Comparison of ENCODE assay signal across 8 mouse cellular contexts in genomic region chr5:108367871-108368332, GRCm38 (mm10). TPM values are rescaled to one million over a fixed set of nuclear protein-coding genes. Genes with fewer than 3 reads are reported as not detected.
A peak's percentile ranks its signal among the peaks of the same experiment; 100 is the strongest.
DNase-seq lines count a peak whose midpoint lies in the region; ATAC-seq and TF ChIP-seq lines count a peak whose summit lies in the region.

TSS of gene Gm42517 (minus strand) at chr5:108367922.

- peak; percentile 44; the same call in 1 of the 2 replicates for ATAC-seq in heart, embryonic 11.5 days (replicated peaks; ENCODE audit: insufficient number of reproducible peaks, low FRiP score, low TSS enrichment)
- ATAC-seq in neural tube, embryonic 11.5 days (ENCODE audit: insufficient read depth, low FRiP score, low TSS enrichment) = 0 out of 2 replicates have a peak, but pooled peaks have one; percentile 21

- no peak for TF ChIP-seq POLR2A in spleen, adult 2 months (IDR thresholded peaks at IDR 0.05; ENCODE audit: low read depth, low read length)

- H3K9ac ChIP-seq in heart, embryonic 11.5 days (ENCODE audit: low read depth, low read length) = peak within 1 kb of the TSS; percentile 34; the same call in 1 of the 2 replicates
- H3K9ac ChIP-seq in neural tube, embryonic 11.5 days (ENCODE audit: low read length) = peak within 1 kb of the TSS; percentile 39

- no peak for DNase-seq in frontal cortex, adult 2 months (ENCODE audit: extremely low spot score in 1 of 2, low spot score in 1 of 2)
- no peak for DNase-seq in frontal cortex, postnatal 25 days (ENCODE audit: low spot score in 2 of 2)
- no peak for DNase-seq in spleen, adult 2 months (ENCODE audit: low read depth in 1 of 2, low spot score in 2 of 2)
- DNase-seq in spleen, postnatal 14 days (ENCODE audit: low spot score in 2 of 2) = no peak
- DNase-seq in left cerebral cortex, postnatal 25 days (ENCODE audit: low spot score in 2 of 2) = peak in 1 of 2 experiments; percentile 43
- peak; percentile 21 for DNase-seq in neural tube, embryonic 11.5 days (ENCODE audit: low spot score)
- no peak for DNase-seq in natural killer cell, adult 2 months (ENCODE audit: low spot score in 2 of 2)

- peak within 1 kb of the TSS; percentile 28; the same call in 1 of the 2 replicates for H3K4me3 ChIP-seq in spleen, adult 2 months (ENCODE audit: extremely low read depth, insufficient read depth, insufficient read length)
- H3K4me3 ChIP-seq in heart, embryonic 11.5 days (ENCODE audit: low read depth, low read length) = peak within 1 kb of the TSS; percentile 62
- H3K4me3 ChIP-seq in neural tube, embryonic 11.5 days (ENCODE audit: low read depth, low read length) = peak within 1 kb of the TSS; percentile 52

- WGBS in spleen, adult 2 months = 3% methylated on average over 19 of the region's 36 CpGs
- 0% methylated on average over 13 of the region's 36 CpGs for WGBS in heart, embryonic 11.5 days (ENCODE audit: insufficient replicate concordance)
- WGBS in neural tube, embryonic 11.5 days = 1% methylated on average over 12 of the region's 36 CpGs

- TF ChIP-seq CTCF in spleen, adult 2 months (IDR thresholded peaks at IDR 0.05; ENCODE audit: extremely low read depth, insufficient read depth, insufficient read length, insufficient replicate concordance) = no peak

- intact Hi-C loops in left cerebral cortex, postnatal 25 days (cut with DNase I) = loop anchor here (2.0 to 5.0 kb wide), 3 partner anchors 65 to 303 kb away; partner anchors contain the start of genes Mtf2 and Pcgf3

- peak within 1 kb of the TSS; percentile 96 for H3K4me2 ChIP-seq in heart, embryonic 11.5 days
- H3K4me2 ChIP-seq in neural tube, embryonic 11.5 days (ENCODE audit: low read depth) = peak within 1 kb of the TSS; percentile 89

- peaks cover 5% of the 10 kb centered on the region; the same call in 1 of the 2 replicates for H3K4me1 ChIP-seq in spleen, adult 2 months (ENCODE audit: control insufficient read depth, insufficient read depth, insufficient read length)
- H3K4me1 ChIP-seq in heart, embryonic 11.5 days (ENCODE audit: control insufficient read depth, insufficient read depth, low read length) = peaks cover 16% of the 10 kb centered on the region; the same call in 1 of the 2 replicates
- H3K4me1 ChIP-seq in neural tube, embryonic 11.5 days (ENCODE audit: control insufficient read depth, insufficient read depth, low read length) = peaks cover 17% of the 10 kb centered on the region

- H3K36me3 ChIP-seq in spleen, adult 2 months (ENCODE audit: control insufficient read depth, insufficient read depth, low read length) = no peaks in the 10 kb centered on the region
- no peaks in the 10 kb centered on the region for H3K36me3 ChIP-seq in heart, embryonic 11.5 days (ENCODE audit: control insufficient read depth, insufficient read depth, low read length)
- no peaks in the 10 kb centered on the region for H3K36me3 ChIP-seq in neural tube, embryonic 11.5 days (ENCODE audit: control insufficient read depth, insufficient read depth, low read length)

- H3K9me3 ChIP-seq in heart, embryonic 11.5 days (replicated peaks; ENCODE audit: control insufficient read depth, low read length) = no peaks in the 10 kb centered on the region
- no peaks in the 10 kb centered on the region for H3K9me3 ChIP-seq in neural tube, embryonic 11.5 days (ENCODE audit: control insufficient read depth, low read length)

- H3K27ac ChIP-seq in spleen, adult 2 months (ENCODE audit: insufficient read depth, low read length) = no peak within 1 kb of the TSS
- H3K27ac ChIP-seq in heart, embryonic 11.5 days (ENCODE audit: low read depth, low read length) = no peak within 1 kb of the TSS
- H3K27ac ChIP-seq in neural tube, embryonic 11.5 days (ENCODE audit: low read depth, low read length) = no peak within 1 kb of the TSS

- H3K27me3 ChIP-seq in spleen, adult 2 months (ENCODE audit: control insufficient read depth, insufficient read depth, low read length) = peaks cover 29% of the 10 kb centered on the region
- H3K27me3 ChIP-seq in heart, embryonic 11.5 days (ENCODE audit: control insufficient read depth, insufficient read depth, low read length) = peaks cover 85% of the 10 kb centered on the region
- peaks cover 83% of the 10 kb centered on the region for H3K27me3 ChIP-seq in neural tube, embryonic 11.5 days (ENCODE audit: control insufficient read depth, insufficient read depth, low read length)

RNA-seq across cellular contexts. Expression of gene Gm42517, which starts in this region (rescaled TPM):
- polyA plus RNA-seq in frontal cortex, adult 2 months (2012; rRNA removed) = 44.5 and 52.1 TPM in 2 replicates
- polyA plus RNA-seq in spleen, adult 2 months (2012; rRNA removed) = 1.3 and 1.4 TPM in 2 replicates
- polyA plus RNA-seq in heart, embryonic 11.5 days (2014; fragmentation: Nextera tagmentation; extraction: Ambion mirVana) = 0.16 TPM in 1 of 2 replicates, not detected in the other
- 10 to 100 TPM; 69.2 to 70.0 TPM for total RNA-seq in left cerebral cortex, postnatal 25 days (2021)
- 0.26 and 0.28 TPM in 2 replicates for polyA plus RNA-seq in neural tube, embryonic 11.5 days (2014; fragmentation: Nextera tagmentation; extraction: Ambion mirVana)

Comparison
In these comparisons a context has a peak if more than half of its experiments do, and no peak if none do; other contexts are left out.
1. RNA of gene Gm42517 (polyA plus RNA-seq): 44.5 to 52.1 TPM in frontal cortex, adult 2 months; 1.3 to 1.4 TPM in spleen, adult 2 months, 0.26 to 0.28 TPM in neural tube, embryonic 11.5 days and 0.16 TPM in heart, embryonic 11.5 days; every median in the first group is over 10 times any median in the second.
2. Peak in ATAC-seq, H3K4me3 ChIP-seq, H3K9ac ChIP-seq and H3K4me2 ChIP-seq in heart, embryonic 11.5 days; RNA of the gene not detected or under 1 TPM.
3. Peak in DNase-seq, ATAC-seq, H3K4me3 ChIP-seq, H3K9ac ChIP-seq and H3K4me2 ChIP-seq in neural tube, embryonic 11.5 days; RNA of the gene not detected or under 1 TPM.
4. Peak in every context shown above with its lines, with median percentiles within 50 percentile points of each other: H3K4me3 ChIP-seq.